Mouse (Mus musculus) forebrain, embryonic 16.5 days (tissue): ENCODE results near the gene Efhb. TPM values are rescaled to one million over a fixed set of nuclear protein-coding genes. Genes with fewer than 3 reads are reported as not detected.
A peak's percentile ranks its signal among the peaks of the same experiment; 100 is the strongest.

Experiments used
- ATAC-seq: fragments of 200-750 bp; cut with Nextera tagmentation; 2 replicates; pipeline ENCODE4 v1.8.0; 2017; ENCODE audit warnings: mild to moderate bottlenecking, moderate library complexity
- H3K27ac ChIP-seq: fragments of 300-500 bp; sonication (generic); 2 replicates; pipeline ENCODE4 v1.5.1; 2014; ENCODE audit warnings: low read length, control low read depth
- H3K27me3 ChIP-seq: fragments of 300-500 bp; sonication (generic); replicated peaks from 2 replicates; pipeline ENCODE4 v1.6.1; 2014; ENCODE audit warnings: low read length; ENCODE audit not compliant: control insufficient read depth, insufficient read depth
- H3K36me3 ChIP-seq: fragments of 300-500 bp; sonication (generic); 2 replicates; pipeline ENCODE4 v1.6.1; 2014; ENCODE audit not compliant: control insufficient read depth, insufficient read depth
- H3K4me1 ChIP-seq: fragments of 300-500 bp; sonication (generic); replicated peaks from 2 replicates; pipeline ENCODE4 v1.6.1; 2014; ENCODE audit warnings: low read length; ENCODE audit not compliant: control insufficient read depth, insufficient read depth
- H3K4me2 ChIP-seq: fragments of 300-500 bp; sonication (generic); 2 replicates; pipeline ENCODE4 v1.6.1; 2014; ENCODE audit warnings: mild to moderate bottlenecking, low read length, control low read depth
- H3K4me3 ChIP-seq: fragments of 300-500 bp; sonication (generic); replicated peaks from 2 replicates; pipeline ENCODE4 v1.5.1; 2014; ENCODE audit warnings: mild to moderate bottlenecking, low read length, control low read depth
- H3K9ac ChIP-seq: fragments of 300-500 bp; sonication (generic); replicated peaks from 2 replicates; pipeline ENCODE4 v1.6.1; 2014; ENCODE audit warnings: low read depth, low read length, control low read depth
- H3K9me3 ChIP-seq: fragments of 300-500 bp; sonication (generic); 2 replicates; pipeline ENCODE4 v1.6.1; 2016; ENCODE audit warnings: low read length; ENCODE audit not compliant: control insufficient read depth
- WGBS: fragments of 180-500 bp; shearing (Covaris S2); extraction: QIAGEN DNeasy Blood & Tissue Kit; methylation state at CpG from one replicate; pipeline ENCODE4 v1.1.7; 2014; 5-methylcytosine and 5-hydroxymethylcytosine counted together
- polyA plus RNA-seq: library from polyadenylated mRNA; unstranded; fragments of >200 nt; fragmentation: Nextera tagmentation; extraction: Ambion mirVana; gene quantifications from 2 replicates; pipeline ENCODE4 v1.2.1, GENCODE M21; 2015

The Efhb gene
- polyA plus RNA-seq, 1 experiment from 2014 or later = 0.62 TPM

DNA sequence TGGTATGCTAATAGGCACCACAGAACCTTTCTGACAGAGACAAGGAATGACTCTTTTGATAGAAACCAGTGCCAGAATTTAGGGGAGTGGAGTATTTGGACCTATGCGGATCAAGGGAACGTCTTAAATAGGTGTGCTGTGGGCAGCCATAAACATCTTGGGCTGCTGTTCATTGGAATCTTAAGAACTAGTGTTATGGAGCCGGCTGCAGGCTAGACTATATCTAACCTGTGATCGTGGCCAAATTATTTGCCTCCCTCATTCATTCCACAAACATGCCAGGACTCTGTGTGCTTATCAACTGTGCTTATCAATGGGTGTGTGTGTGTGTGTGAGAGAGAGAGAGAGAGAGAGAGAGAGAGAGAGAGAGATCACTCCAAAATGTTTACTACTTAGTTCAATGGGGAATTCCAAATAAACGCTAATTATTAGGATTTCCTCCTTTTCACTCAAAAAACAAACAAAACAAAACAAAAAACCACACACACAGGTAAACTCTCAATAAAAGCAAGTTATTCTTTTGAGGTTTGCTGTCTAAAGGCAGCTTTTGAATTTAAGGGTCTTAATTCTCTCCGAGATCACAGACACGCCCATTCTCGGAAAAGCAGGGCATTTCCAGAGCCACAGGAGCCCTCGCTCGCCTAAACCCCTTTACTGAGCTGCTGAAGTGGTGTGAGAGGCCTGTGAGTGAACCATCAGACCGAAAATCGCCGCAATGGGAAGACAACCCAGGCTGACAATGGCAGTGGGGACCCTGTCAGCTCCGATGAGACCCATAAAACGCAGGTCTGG, 15.1 kb upstream of the Efhb start:
- H3K4me3 ChIP-seq = peak overlapping the region; percentile 91
- WGBS = 7% methylated on average over 15 of the region's 15 CpGs
- no peak for ATAC-seq

DNA sequence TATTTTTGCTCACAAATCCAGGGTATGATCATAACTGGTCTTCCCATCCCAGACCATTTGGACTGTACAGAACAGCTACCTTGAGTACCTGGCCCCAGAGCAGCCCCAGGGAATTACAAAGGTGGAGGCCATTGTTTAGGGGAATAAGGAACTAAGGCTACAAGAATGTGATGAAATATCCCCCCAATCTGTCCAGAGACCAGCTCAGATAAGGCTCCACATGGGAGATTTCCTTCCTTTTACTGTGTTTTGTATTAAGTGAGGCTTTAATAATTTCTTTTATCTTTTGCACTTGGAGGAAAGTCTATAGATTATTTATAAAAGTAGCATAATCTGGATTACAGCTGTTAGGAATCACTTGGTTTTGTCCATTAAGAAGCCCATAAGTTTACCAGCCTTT, 5.6 kb upstream of the Efhb start:
- Histone ChIP-seq H3K36me3 (no peaks in the 10 kb centered on the region), H3K27me3 (no peaks in the 10 kb centered on the region), H3K4me3 (no peak overlapping the region), H3K9ac (no peak overlapping the region), H3K9me3 (no peaks in the 10 kb centered on the region), H3K4me1 (no peaks in the 10 kb centered on the region), H3K4me2 (no peak overlapping the region), H3K27ac (no peak overlapping the region)
- no peak for ATAC-seq

More for the DNA sequence above, 15.1 kb upstream of the Efhb start:
- Histone ChIP-seq H3K4me2 (peak overlapping the region; percentile 70), H3K4me1 (peaks cover 25% of the 10 kb centered on the region), H3K27ac (peak overlapping the region; percentile 100), H3K27me3 (no peaks in the 10 kb centered on the region), H3K9ac (peak overlapping the region; percentile 96), H3K9me3 (no peaks in the 10 kb centered on the region), H3K36me3 (no peaks in the 10 kb centered on the region)

- Histone ChIP-seq H3K36me3 (no peaks in the 10 kb centered on the region), H3K9ac (no peak overlapping the region), H3K4me3 (no peak overlapping the region), H3K4me2 (no peak overlapping the region), H3K9me3 (no peaks in the 10 kb centered on the region), H3K27me3 (no peaks in the 10 kb centered on the region), H3K27ac (no peak overlapping the region), H3K4me1 (peaks cover 8% of the 10 kb centered on the region; the same call in 1 of the 2 replicates)
- no peak for ATAC-seq
- WGBS = 56% methylated on average over 4 of the region's 4 CpGs
Observed at GRCm38 (mm10) chr17:53465569-53465968, 2.4 kb upstream of the Efhb start.

DNA sequence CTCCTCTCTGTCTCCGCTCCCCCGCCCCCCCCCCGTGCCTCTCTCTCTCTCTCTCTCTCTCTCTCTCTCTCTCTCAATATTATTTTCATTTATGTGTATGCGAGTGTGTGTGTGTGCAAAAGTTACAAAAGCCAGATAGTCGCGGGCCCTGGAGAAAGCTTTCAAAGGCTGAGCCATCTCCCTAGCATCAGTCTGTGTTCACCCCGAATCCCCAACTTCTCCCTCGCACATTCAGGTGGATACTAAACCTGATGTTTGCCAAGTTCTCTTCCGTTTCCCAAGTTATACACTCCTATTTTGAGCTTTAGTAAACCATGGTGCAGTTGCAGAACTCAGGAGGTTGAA, 347 bp upstream of the Efhb start:
- Histone ChIP-seq H3K27ac (no peak overlapping the region), H3K27me3 (no peaks in the 10 kb centered on the region), H3K9ac (peak overlapping the region; percentile 33; the same call in 1 of the 2 replicates), H3K4me3 (peak overlapping the region; percentile 40), H3K4me2 (peak overlapping the region; percentile 59), H3K36me3 (no peaks in the 10 kb centered on the region), H3K4me1 (peaks cover 8% of the 10 kb centered on the region; the same call in 1 of the 2 replicates), H3K9me3 (no peaks in the 10 kb centered on the region)
- WGBS = 14% methylated on average over 6 of the region's 9 CpGs
- no peak for ATAC-seq

- no peaks in the 10 kb centered on the region for H3K4me1 ChIP-seq
- WGBS = 72% methylated on average over 1 of the region's 1 CpGs
- H3K27ac ChIP-seq = no peak overlapping the region
Observed at GRCm38 (mm10) chr17:53456742-53457141, 6.4 kb downstream of the Efhb start.

DNA sequence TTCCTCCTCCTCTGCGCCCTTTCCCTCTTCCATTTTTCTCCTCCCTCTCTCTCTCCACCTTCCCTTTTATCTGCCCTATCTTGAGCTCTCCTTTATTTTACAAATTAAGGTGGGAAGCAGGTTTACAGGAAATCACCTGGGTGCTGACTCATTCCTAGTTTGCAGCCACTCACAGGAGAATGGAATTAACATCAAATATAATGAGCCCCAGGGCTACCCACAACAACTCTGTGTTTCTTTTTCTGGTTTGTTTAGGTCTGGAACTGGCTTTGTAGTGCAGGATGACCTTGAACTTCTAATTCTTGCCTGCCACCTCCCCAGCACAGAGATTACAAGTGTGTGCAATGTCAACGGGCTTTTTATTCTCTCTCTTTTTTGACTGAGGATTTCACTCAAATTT, 7.0 kb downstream of the Efhb start:
- WGBS = 88% methylated on average over 2 of the region's 2 CpGs
- H3K9ac ChIP-seq = no peak overlapping the region
- H3K27ac ChIP-seq = no peak overlapping the region
- 0 out of 2 replicates have a peak, but pooled peaks cover 2% of the 10 kb centered on the region for H3K9me3 ChIP-seq
- H3K36me3 ChIP-seq = no peaks in the 10 kb centered on the region
- no peak overlapping the region for H3K4me3 ChIP-seq
- H3K4me1 ChIP-seq = no peaks in the 10 kb centered on the region
- no peak for ATAC-seq
- H3K27me3 ChIP-seq = no peaks in the 10 kb centered on the region
- no peak overlapping the region for H3K4me2 ChIP-seq

More at GRCm38 (mm10) chr17:53456742-53457141, 6.4 kb downstream of the Efhb start:
- no peaks in the 10 kb centered on the region for H3K36me3 ChIP-seq
- no peaks in the 10 kb centered on the region for H3K27me3 ChIP-seq
- H3K9me3 ChIP-seq = 0 out of 2 replicates have a peak, but pooled peaks cover 2% of the 10 kb centered on the region
- H3K9ac ChIP-seq = no peak overlapping the region
- H3K4me2 ChIP-seq = no peak overlapping the region
- H3K4me3 ChIP-seq = no peak overlapping the region
- no peak for ATAC-seq

DNA sequence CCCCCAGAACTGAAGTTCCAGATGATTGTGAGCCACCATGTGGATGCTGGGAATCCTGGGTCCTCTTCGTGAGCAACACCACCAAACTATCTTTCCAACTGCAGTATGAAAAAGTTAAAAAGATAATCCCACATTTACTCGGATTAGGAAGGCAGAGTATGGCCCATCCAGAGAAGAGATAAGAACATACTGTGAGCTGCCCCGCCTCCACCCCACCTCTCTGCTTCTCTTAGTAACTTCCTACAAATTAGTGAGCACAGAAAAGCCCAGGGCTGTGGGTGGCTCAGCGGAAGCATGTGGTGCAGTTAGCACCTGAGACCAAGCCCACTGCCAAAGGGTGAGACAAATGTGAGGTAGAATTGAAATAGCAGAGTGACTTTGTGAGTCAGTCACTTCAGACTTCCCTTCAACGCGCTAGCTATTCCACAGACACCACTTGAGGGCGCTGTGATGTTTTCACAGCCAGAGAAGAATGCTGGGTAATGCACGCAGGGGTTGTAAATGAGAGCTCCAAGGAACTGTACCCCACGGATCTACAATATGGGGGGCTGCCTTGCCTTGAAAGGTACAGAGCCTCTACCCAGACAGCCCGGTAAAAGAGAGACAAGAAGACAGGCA, 60.3 kb downstream of the Efhb start:
- ATAC-seq = no peak
- WGBS = 48% methylated on average over 10 of the region's 10 CpGs
- no peaks in the 10 kb centered on the region for H3K9me3 ChIP-seq
- H3K4me3 ChIP-seq = no peak overlapping the region
- no peak overlapping the region for H3K27ac ChIP-seq
- no peak overlapping the region for H3K9ac ChIP-seq
- no peaks in the 10 kb centered on the region for H3K4me1 ChIP-seq
- no peaks in the 10 kb centered on the region for H3K36me3 ChIP-seq
- no peaks in the 10 kb centered on the region for H3K27me3 ChIP-seq
- H3K4me2 ChIP-seq = no peak overlapping the region

DNA sequence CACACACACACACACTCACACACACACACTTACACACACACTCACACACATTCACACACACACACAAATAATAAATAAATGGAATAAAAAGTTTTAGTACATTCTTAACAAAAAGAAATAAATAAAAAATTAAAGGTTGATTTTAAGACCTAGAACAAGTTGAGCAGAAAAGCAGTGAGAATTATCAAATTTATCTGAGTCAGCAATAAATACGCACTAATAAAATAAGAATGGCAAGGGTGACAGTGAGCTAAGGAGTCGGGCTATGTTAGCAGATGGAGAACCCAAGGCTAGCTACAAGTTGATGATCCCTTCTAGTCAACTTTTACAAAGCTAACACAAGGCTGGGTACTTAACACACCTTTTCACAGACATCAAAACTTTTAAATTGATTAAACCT, 69.9 kb downstream of the Efhb start:
- WGBS = 91% methylated on average over 2 of the region's 2 CpGs
- Histone ChIP-seq H3K4me2 (no peak overlapping the region), H3K36me3 (no peaks in the 10 kb centered on the region), H3K9me3 (no peaks in the 10 kb centered on the region), H3K4me1 (no peaks in the 10 kb centered on the region), H3K27me3 (no peaks in the 10 kb centered on the region), H3K4me3 (no peak overlapping the region), H3K9ac (no peak overlapping the region), H3K27ac (no peak overlapping the region)
- ATAC-seq = no peak

DNA sequence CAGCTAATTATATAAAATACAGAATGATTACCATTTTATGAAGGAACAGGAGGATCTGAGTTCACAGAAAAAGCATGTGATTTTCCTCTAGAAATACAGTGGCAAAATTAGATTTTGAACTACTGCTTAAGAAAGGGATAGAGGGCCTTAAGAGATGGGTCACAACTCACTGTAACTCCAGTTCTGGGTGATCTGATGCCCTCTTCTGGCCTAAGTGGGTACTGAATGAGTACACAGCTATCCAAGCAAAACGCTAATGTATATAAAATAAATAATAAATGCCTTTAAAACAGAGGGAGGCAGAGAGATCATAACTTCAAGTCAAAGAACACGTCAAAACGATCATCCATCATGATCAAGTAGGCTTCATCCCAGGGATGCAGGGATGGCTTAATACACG, 73.6 kb downstream of the Efhb start:
- Histone ChIP-seq H3K27ac (no peak overlapping the region), H3K4me1 (no peaks in the 10 kb centered on the region), H3K4me2 (no peak overlapping the region), H3K9ac (no peak overlapping the region), H3K27me3 (no peaks in the 10 kb centered on the region), H3K4me3 (no peak overlapping the region), H3K36me3 (no peaks in the 10 kb centered on the region), H3K9me3 (no peaks in the 10 kb centered on the region)
- WGBS = 41% methylated on average over 4 of the region's 4 CpGs
- ATAC-seq = peak; percentile 45; the same call in 1 of the 2 replicates
